Mouse (Mus musculus) layer of hippocampus, adult 9-10 months (tissue): ENCODE results near the gene Adam6a.
"Not testable (repeated sequence)": the region's sequence is repeated elsewhere in the genome, so short reads cannot be mapped to it uniquely, and the experiment has no call there.

Experiments used
- DNase-seq: peaks from one replicate; pipeline ENCODE4 v3.0.0; 2022; ENCODE audit warnings: low spot score

Adam6a gene

DNA sequence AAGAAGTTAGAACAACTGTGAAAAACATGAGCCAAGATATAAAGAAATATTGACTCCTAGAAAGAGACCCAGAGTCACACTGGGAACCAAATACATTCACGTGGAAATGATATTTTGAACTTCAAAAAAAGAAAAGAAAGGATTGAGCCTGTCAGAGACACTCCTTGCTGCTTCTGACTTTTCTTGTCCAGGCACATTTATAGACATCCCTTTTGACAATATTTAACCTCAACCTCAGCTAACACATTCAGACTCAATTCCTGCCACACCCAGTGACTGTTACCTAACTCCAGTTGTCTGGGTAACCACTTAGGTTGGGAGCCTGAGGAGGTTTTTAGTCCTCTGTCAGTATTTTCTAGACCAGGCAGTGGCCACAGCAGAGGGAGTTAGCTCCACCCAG, at the start of gene Adam6a:
Adam6a (plus strand) TSS at position 301 of the 400 bp plus-strand sequence.
- not testable (repeated sequence) for DNase-seq

DNA sequence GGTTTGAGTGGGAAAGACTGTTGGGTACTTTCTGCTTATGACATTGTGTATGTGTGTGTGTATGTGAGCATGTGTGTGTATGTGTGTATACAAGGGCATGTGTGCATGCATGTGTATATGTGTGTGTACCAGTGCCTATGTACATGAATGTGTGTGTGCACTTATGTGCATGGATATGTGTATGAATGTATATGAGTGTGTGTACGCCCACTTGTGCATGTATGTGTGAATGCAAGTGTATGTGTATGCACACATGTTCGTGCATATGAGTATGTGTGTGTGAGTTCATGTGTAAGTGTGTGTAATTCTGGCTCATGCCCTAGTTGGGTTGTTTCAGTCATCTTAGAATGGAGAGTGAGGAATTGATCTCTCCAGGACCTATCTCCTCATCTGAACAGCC, 17.8 kb upstream of the Adam6a start:
- no peak for DNase-seq

DNA sequence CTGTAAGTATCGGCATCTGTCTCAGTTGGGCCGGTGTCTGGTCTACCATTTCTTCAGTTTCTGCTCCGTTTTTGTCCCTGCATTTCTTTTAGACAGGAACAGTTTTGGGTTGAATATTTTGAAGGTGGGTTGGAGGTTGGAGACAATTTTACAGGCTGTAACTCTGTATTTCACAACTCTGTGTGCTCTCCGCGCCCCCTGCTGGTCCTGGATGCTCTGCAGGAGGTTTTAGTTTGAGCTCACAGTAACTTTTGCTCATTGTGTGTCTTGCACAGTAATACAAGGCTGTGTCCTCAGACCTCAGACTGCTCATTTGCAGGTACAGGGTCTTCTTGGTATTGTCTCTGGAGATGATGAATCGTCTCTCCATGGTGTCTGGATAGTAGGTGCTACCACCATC, 34.5 kb downstream of the Adam6a start:
- no peak for DNase-seq

DNA sequence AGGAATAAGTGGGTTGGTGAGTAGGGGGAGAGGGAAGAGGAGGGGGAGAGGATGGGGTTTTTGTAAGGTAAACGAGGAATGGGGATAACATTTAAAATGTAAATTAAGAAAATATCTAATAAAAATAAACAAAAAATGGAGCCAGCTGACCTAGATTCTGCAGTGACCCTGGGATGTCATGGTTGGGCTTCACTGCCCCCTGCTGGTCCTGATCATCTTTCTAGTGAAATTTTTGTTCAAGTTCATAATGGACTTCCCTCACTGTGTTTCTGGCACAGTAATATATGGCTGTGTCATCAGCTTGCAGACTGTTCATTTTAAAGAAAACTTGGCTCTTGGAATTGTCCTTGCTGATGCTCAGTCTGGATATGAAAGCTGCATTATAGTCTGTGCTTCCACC, 44.3 kb downstream of the Adam6a start:
- DNase-seq, result no peak
